Mouse (Mus musculus): ENCODE results near the gene Foxj3.

DNA sequence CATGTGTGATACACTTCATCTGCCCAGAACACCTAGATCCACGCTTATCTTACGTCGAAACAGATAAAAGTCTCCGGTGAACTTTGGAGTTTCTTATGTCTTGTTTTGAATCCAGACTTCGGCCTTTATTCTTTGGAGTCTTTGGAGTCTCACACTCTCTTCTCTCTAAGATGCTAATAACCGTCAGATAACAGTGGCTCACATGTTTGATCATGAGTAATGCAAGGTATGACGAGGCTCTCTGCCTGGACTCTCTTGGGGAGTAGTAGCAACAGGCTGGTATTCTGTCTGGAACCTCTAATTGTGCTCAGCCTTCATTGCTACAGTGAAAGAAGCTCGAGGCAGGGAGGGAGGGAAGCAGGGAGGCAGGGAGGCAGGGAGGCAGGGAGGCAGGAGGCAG lies 123.2 kb downstream of the Foxj3 start:
- TF ChIP-seq CTCF (conservative IDR thresholded peaks at IDR 0.05; ENCODE audit: insufficient read depth, insufficient read length, low read depth, low read length) (no peak), POLR2A (IDR thresholded peaks at IDR 0.05; ENCODE audit: low read depth, low read length) (no peak)

Data from kidney, adult 2 months (tissue).